Mouse (Mus musculus) heart, adult 2 months (tissue): ENCODE measurements around the gene Mkln1.

Experiments
- CTCF ChIP-seq: fragments of 200-600 bp; IDR thresholded peaks from 2 replicates; pipeline ENCODE4 v1.8.1; 2022; ENCODE audit warnings: antibody characterized with exemption, mild to moderate bottlenecking, moderate library complexity
- EP300 ChIP-seq: fragments of 200-500 bp; IDR thresholded peaks from 2 replicates; pipeline ENCODE4 v1.6.1; 2011; ENCODE audit warnings: low read depth, low read length, control low read depth; ENCODE audit not compliant: insufficient read depth
- POLR2A ChIP-seq: fragments of 200-500 bp; IDR thresholded peaks from 2 replicates; pipeline ENCODE4 v1.6.1; 2011; ENCODE audit warnings: mild to moderate bottlenecking, low read depth, low read length, control low read depth; ENCODE audit not compliant: insufficient read depth

GRCm38 (mm10) chr6:31392871-31393270 is 5.7 kb upstream of the Mkln1 start:
- no peak for TF ChIP-seq CTCF
- no peak for TF ChIP-seq POLR2A
- TF ChIP-seq EP300 = no peak
